Mouse (Mus musculus) retina, embryonic 14.5 days (tissue): ENCODE measurements at regions not wholly inside any gene's neighbourhood (a gene's known extent, or its start where the extent isn't known, plus 50 kb on each side); places are given as distances from the start of the nearest gene placed in this dataset.

Source experiments
- DNase-seq: peaks from one replicate; pipeline ENCODE4 v3.0.0-alpha.2; 2015; ENCODE audit warnings: low spot score

DNA sequence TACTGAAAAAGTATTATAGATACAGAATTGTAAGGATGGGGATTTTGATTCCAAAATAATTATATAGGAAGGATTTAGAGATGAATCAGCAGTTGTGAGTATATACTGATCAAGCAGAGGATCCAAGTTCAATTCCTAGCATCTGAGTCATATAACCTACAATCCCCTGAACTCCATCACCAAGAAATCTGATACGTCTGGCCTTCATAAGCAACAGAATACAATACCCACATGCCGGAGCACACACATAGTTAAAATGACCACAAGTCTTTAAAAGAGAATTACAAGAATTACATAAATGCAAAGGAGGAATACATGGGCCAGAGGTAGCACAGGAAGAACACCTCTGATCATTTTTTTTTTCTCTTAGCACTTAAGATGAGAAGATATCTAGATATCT is 847.7 kb downstream of the D3Ertd751e start:
- no peak for DNase-seq

GRCm38 (mm10) chr3:42593792-42594433 is 851.5 kb downstream of the D3Ertd751e start:
- DNase-seq: peak; percentile 41

DNA sequence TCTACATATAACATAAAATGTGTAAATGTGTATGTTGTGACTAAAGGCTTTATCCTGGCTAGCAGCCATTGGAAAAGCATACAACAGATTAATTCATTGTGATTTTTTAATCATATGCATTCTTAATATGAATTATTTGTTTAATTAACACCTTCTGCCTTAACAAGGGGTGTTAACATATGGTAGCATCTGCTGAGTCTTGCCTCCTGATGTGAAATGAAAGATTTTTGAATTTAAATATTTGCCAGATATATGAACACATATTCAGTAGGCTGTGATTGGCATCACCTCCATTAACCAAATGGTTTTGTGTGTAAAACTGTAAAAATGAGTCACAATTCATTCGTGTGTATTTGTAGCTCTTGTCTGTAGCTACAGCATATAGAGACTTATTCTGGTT is 854.3 kb downstream of the D3Ertd751e start:
- DNase-seq: no peak
